Mouse (Mus musculus) heart, embryonic 12.5 days (tissue): ENCODE results near the gene Tex22. TPM values are rescaled to one million over a fixed set of nuclear protein-coding genes. Genes with fewer than 3 reads are reported as not detected.

Experiments
- ATAC-seq: fragments of 200-750 bp; cut with Nextera tagmentation; 2 replicates; pipeline ENCODE4 v1.8.0; 2017; ENCODE audit warnings: moderate TSS enrichment, moderate library complexity; ENCODE audit not compliant: insufficient number of reproducible peaks, low FRiP score
- H3K27ac ChIP-seq: fragments of 300-500 bp; sonication (generic); 2 replicates; pipeline ENCODE4 v1.5.1; 2016; ENCODE audit warnings: mild to moderate bottlenecking, moderate library complexity; ENCODE audit not compliant: poor library complexity, severe bottlenecking
- H3K27me3 ChIP-seq: fragments of 300-500 bp; sonication (generic); replicated peaks from 2 replicates; pipeline ENCODE4 v1.6.1; 2016; ENCODE audit warnings: mild to moderate bottlenecking, moderate library complexity
- H3K36me3 ChIP-seq: fragments of 300-500 bp; sonication (generic); 2 replicates; pipeline ENCODE4 v1.6.1; 2016; ENCODE audit warnings: mild to moderate bottlenecking, moderate library complexity
- H3K4me1 ChIP-seq: fragments of 300-500 bp; sonication (generic); replicated peaks from 2 replicates; pipeline ENCODE4 v1.6.1; 2016; ENCODE audit warnings: mild to moderate bottlenecking
- H3K4me2 ChIP-seq: fragments of 300-500 bp; sonication (generic); 2 replicates; pipeline ENCODE4 v1.6.1; 2016; ENCODE audit warnings: mild to moderate bottlenecking, moderate library complexity
- H3K4me3 ChIP-seq: fragments of 300-500 bp; sonication (generic); 2 replicates; pipeline ENCODE4 v1.5.1; 2016; ENCODE audit warnings: mild to moderate bottlenecking
- H3K9ac ChIP-seq: fragments of 300-500 bp; sonication (generic); 2 replicates; pipeline ENCODE4 v1.6.1; 2016; ENCODE audit warnings: mild to moderate bottlenecking, moderate library complexity
- H3K9me3 ChIP-seq: fragments of 300-500 bp; sonication (generic); replicated peaks from 2 replicates; pipeline ENCODE4 v1.6.1; 2016; ENCODE audit warnings: mild to moderate bottlenecking, moderate library complexity
- WGBS: fragments of 180-500 bp; shearing (Covaris S2); methylation state at CpG from one replicate; pipeline ENCODE4 v1.1.7; 2016; 5-methylcytosine and 5-hydroxymethylcytosine counted together
- polyA plus RNA-seq: library from polyadenylated mRNA; unstranded; fragments of >200 nt; fragmentation: Nextera tagmentation; extraction: Ambion mirVana; gene quantifications from 2 replicates; pipeline ENCODE4 v1.2.1, GENCODE M21; 2016

The Tex22 gene
- polyA plus RNA-seq, 1 experiment from 2014 or later = not detected

DNA sequence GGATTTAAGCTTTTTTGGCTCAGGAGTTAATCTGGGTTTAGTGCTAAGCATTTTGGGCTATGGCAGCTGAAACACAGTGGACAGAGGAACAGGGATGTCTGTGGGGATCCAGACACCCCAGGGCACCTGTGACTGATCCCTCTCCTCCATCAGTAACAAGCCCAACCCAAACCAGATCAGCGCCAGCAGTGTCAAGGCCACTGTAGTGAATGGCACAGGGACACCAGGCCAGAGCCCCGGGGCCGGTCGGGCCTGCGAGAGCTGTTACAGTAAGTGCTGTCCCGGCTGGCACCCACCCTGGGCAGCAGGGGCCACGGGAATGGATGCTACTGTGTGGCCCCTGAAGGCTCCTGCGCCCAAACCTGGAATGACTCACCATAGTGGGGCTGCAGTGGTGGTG is 56.4 kb downstream of the Tex22 start:
- Histone ChIP-seq H3K9ac (no peak overlapping the region), H3K27ac (no peak overlapping the region), H3K4me3 (no peak overlapping the region), H3K9me3 (no peaks in the 10 kb centered on the region), H3K27me3 (no peaks in the 10 kb centered on the region), H3K4me2 (no peak overlapping the region), H3K36me3 (peaks cover 94% of the 10 kb centered on the region), H3K4me1 (peaks cover 44% of the 10 kb centered on the region)
- 96% methylated on average over 8 of the region's 8 CpGs for WGBS
- no peak for ATAC-seq

DNA sequence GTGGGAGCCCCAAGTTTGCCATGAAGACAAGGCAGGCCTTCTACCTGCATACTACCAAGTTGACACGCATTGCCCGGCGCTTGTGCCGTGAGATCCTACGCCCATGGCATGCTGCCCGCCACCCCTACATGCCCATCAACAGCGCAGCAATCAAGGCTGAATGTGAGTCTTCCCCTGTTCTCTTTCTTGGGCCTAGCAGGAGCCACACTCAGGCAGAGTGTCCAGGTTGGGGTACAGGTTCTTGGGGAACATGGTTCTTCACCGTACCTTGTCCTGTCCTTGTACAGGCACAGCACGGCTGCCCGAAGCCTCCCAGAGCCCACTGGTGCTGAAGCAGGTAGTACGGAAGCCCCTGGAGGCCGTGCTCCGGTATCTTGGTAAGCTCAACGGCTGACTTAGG is 57.3 kb downstream of the Tex22 start:
- no peak for ATAC-seq
- peaks cover 53% of the 10 kb centered on the region for H3K4me1 ChIP-seq
- H3K9ac ChIP-seq = peak overlapping the region; percentile 60; the same call in 1 of the 2 replicates
- peak overlapping the region; percentile 91 for H3K27ac ChIP-seq
- no peaks in the 10 kb centered on the region for H3K9me3 ChIP-seq
- no peak overlapping the region for H3K4me2 ChIP-seq
- no peaks in the 10 kb centered on the region for H3K27me3 ChIP-seq
- peaks cover 94% of the 10 kb centered on the region for H3K36me3 ChIP-seq
- no peak overlapping the region for H3K4me3 ChIP-seq
- WGBS = 93% methylated on average over 14 of the region's 14 CpGs

DNA sequence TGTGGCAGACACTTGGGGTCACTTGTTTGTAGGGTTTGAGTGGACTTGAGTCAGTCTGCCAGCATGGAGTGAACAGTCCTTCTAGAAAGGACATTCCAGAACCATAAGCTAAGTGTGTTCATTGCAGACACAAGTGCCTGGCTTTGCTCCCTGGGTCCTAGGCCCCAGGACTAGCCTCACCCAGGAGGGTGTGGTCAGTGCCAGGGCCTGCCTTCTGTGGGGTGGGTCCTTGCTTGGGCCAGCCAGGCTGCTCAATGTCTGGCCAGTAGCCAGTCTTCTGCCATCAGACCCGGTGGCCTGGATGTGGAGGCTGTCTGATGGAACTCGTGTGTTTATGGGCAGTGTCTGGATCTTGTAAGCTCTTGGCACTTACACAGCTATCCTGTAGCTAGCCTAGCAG is 58.3 kb downstream of the Tex22 start:
- Histone ChIP-seq H3K9ac (peak overlapping the region; percentile 60; the same call in 1 of the 2 replicates), H3K27ac (peak overlapping the region; percentile 91), H3K9me3 (no peaks in the 10 kb centered on the region), H3K4me1 (peaks cover 63% of the 10 kb centered on the region), H3K27me3 (no peaks in the 10 kb centered on the region), H3K4me2 (no peak overlapping the region), H3K4me3 (no peak overlapping the region), H3K36me3 (peaks cover 93% of the 10 kb centered on the region)
- ATAC-seq = peak; percentile 89
- 16% methylated on average over 2 of the region's 2 CpGs for WGBS

DNA sequence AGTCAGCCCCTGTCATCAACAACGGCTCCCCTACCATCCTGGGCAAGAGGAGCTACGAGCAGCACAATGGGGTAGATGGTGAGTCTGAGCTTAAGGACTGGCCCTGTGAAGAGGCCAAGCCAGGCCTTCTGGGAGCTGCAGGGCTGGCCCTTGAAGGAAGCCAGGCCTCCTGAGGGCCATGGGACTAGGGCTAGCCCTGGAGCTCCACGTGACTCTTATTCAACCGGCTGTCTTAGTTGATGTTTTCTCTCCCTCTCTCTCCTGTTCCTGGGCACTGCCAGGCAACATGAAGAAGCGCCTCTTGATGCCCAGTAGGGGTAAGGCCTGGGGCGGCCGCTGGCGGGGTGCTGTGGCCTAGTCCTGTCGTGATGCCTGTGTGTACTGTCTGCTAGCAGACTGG is 59.0 kb downstream of the Tex22 start:
- H3K4me3 ChIP-seq = no peak overlapping the region
- H3K27me3 ChIP-seq = no peaks in the 10 kb centered on the region
- H3K4me1 ChIP-seq = peaks cover 70% of the 10 kb centered on the region
- peaks cover 88% of the 10 kb centered on the region for H3K36me3 ChIP-seq
- ATAC-seq = no peak
- H3K9me3 ChIP-seq = no peaks in the 10 kb centered on the region
- WGBS = 71% methylated on average over 9 of the region's 9 CpGs
- peak overlapping the region; percentile 45 for H3K9ac ChIP-seq
- H3K27ac ChIP-seq = peak overlapping the region; percentile 91
- H3K4me2 ChIP-seq = peak overlapping the region; percentile 1; the same call in 1 of the 2 replicates

DNA sequence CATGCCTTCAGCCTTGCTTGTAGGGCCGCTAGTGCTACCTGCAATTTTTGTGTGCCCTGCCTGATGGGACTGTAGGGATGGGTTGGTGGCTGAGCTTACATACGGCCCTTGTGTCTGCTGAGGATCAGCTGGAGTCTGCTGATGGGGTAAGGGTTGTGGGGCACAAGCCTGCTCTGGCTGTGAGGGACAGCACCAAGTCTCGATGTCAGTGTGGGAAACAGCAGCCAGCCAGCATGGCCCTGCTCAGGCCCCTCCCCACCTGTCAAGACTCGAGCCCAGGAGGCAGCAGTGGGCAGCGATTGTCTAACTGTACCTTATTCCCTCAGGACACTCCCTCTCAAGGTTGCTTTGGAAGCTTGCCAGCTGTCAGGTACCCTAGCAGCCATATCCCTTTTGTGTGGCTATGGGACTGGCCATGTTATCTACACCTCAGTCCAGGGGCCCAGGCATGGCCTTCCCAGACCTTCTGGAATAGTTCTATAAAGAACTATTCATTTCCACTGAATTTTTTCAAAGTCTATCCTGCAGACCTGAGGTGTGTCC is 59.6 kb downstream of the Tex22 start:
- H3K4me2 ChIP-seq = no peak overlapping the region
- ATAC-seq = no peak
- H3K4me1 ChIP-seq = peaks cover 76% of the 10 kb centered on the region
- H3K36me3 ChIP-seq = peaks cover 81% of the 10 kb centered on the region
- H3K9me3 ChIP-seq = no peaks in the 10 kb centered on the region
- no peaks in the 10 kb centered on the region for H3K27me3 ChIP-seq
- peak overlapping the region; percentile 45 for H3K9ac ChIP-seq
- H3K4me3 ChIP-seq = no peak overlapping the region
- 69% methylated on average over 5 of the region's 5 CpGs for WGBS
- peak overlapping the region; percentile 91 for H3K27ac ChIP-seq

DNA sequence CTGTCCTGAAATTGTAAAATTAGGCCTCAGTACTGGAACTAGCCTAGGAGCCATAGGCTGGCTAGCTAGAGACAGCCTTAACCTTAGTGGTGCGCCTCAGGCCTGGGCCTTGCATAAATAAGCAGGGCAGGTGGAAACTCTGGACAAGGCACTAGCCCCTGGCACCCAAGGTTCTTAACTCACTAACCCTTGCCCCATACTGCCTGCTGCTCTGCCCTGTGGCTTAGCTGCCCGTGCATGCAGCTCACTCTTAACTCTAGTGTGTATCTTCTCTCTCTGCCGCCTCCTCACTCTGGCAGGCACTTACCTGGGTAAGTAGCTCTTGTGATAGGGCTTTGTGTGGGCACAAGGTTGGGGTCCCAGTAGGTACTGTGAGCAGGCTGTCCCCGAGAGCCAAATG is 60.2 kb downstream of the Tex22 start:
- Histone ChIP-seq H3K4me3 (no peak overlapping the region), H3K36me3 (peaks cover 75% of the 10 kb centered on the region), H3K4me1 (peaks cover 82% of the 10 kb centered on the region), H3K9me3 (no peaks in the 10 kb centered on the region), H3K4me2 (no peak overlapping the region), H3K27me3 (no peaks in the 10 kb centered on the region), H3K27ac (0 out of 2 replicates have a peak overlapping the region, but pooled peaks have one; percentile 12), H3K9ac (peak overlapping the region; percentile 44; the same call in 1 of the 2 replicates)
- 76% methylated on average over 4 of the region's 4 CpGs for WGBS
- ATAC-seq = no peak

DNA sequence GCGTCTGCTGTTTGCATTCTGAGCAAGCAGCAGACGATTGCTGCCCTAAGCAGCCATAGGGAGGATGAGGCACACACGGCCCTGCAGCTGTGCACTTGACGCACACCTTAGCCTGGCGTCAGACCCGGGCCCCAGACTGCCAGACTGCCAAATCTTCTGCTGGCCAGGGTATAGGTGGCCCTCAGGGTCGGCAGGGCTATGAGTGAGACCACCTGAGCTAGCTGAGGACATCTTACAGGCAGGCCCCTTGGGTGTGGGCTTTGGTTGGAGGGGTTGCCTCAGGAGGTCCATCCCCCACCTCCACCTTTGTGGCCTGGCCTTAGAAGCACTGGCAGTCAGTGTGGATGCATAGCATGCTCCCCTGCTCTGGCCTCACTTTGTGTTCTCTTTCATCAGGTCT is 61.1 kb downstream of the Tex22 start:
- H3K4me1 ChIP-seq = peaks cover 86% of the 10 kb centered on the region

DNA sequence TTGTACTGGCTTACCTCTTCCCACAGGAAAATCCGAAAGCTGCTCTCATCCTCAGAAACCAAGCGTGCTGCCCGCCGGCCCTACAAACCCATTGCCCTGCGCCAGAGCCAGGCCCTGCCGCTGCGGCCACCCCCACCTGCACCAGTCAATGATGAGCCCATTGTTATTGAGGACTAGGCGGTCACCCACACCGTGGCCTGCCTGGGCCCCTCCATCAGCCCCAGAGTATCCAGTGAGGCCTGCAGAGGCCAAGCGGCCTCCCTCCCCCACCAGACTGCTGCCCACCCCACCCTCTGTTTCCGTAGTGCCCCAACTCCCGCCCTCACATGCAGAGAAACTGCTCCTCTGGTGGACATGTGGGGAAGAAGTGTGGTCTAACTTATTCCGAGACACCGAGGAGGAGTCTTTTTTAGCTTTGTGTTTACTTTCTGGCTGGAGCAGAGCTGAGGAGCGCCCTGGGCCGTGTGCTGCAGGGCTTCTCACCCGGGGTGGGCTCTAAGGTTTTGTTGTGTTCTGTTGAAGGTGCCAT is 62.3 kb downstream of the Tex22 start:
- H3K9ac ChIP-seq = peak overlapping the region; percentile 19; the same call in 1 of the 2 replicates
- no peaks in the 10 kb centered on the region for H3K27me3 ChIP-seq
- no peaks in the 10 kb centered on the region for H3K9me3 ChIP-seq
- peak overlapping the region; percentile 97 for H3K27ac ChIP-seq
- H3K4me3 ChIP-seq = no peak overlapping the region
- 67% methylated on average over 17 of the region's 17 CpGs for WGBS
- no peak for ATAC-seq
- H3K36me3 ChIP-seq = peaks cover 55% of the 10 kb centered on the region
- H3K4me2 ChIP-seq = no peak overlapping the region
- H3K4me1 ChIP-seq = peaks cover 84% of the 10 kb centered on the region

More for the DNA sequence above, 61.1 kb downstream of the Tex22 start:
- H3K36me3 ChIP-seq = peaks cover 66% of the 10 kb centered on the region
- no peak overlapping the region for H3K27ac ChIP-seq
- WGBS = 80% methylated on average over 7 of the region's 7 CpGs
- H3K9me3 ChIP-seq = no peaks in the 10 kb centered on the region
- ATAC-seq = no peak
- H3K4me3 ChIP-seq = no peak overlapping the region
- peak overlapping the region; percentile 52; the same call in 1 of the 2 replicates for H3K9ac ChIP-seq
- no peaks in the 10 kb centered on the region for H3K27me3 ChIP-seq
- H3K4me2 ChIP-seq = no peak overlapping the region

DNA sequence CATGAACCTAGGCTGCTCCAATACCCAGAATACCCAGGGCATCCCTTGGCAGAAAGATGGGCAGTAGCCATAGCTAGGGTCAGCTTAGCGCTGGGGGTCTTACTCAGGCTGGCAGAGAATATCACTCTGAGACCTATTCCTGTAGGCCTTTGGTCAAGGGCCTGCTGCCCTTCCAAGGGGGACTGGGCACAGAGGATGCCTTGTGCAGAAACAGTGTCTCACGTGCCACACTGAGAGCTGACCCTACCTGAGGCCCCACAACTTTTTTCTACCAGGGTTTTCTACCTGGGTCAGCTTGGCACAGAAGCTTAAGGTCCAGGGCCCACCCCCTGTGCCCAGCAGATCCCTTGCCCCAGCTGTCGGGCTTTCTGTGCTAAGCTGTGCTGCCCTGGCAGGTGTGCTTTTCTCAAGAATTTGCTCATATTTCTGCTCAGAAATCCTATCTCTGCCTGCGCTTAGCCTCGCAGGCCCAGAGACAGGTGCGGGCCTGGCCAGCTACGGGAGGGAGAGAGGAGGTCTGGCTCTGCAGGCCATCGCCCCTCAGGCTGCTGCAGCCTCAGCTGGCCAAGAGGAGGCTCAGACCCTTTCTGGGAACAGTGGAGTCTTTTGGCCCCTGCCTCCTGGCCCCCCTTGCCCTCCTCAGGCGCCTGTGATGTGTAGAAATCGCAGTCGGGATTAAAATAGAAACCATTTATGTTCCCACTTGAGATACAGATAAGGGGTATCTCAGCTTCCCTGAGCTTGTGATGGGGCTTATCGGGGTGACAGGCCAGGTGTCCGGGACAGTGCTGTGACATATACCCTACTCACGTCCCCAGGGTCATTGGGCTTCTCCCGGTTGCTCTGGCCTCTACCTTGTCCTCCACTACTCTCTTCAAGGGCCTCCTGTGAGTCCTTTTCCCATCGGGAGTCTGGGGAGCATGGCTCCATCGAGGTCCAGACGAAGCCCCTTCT is 63.2 kb downstream of the Tex22 start:
- H3K4me3 ChIP-seq = no peak overlapping the region
- ATAC-seq = no peak
- peak overlapping the region; percentile 83 for H3K4me2 ChIP-seq
- peaks cover 78% of the 10 kb centered on the region for H3K4me1 ChIP-seq
- H3K27me3 ChIP-seq = no peaks in the 10 kb centered on the region
- H3K27ac ChIP-seq = peak overlapping the region; percentile 97
- WGBS = 44% methylated on average over 18 of the region's 18 CpGs
- peaks cover 46% of the 10 kb centered on the region for H3K36me3 ChIP-seq
- H3K9ac ChIP-seq = peak overlapping the region; percentile 61
- no peaks in the 10 kb centered on the region for H3K9me3 ChIP-seq

DNA sequence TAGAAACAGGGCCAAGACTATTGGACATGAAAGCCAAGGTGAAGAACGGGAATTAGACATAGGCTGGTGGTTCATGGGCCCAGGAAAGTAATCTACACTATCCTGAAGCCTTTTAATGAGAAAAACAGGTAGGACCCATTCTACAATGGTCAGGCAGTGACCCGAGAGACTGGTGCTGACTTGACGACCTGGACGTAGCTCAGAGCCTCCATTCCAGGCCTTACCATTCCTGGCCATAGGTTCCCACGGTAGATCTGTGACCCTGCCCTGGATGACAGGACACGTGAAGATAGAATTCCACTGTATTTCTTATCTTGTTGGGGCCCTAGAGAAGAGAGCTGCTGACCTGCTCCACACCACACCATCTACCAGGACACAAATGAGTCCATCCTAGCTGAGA is 64.0 kb downstream of the Tex22 start:
- WGBS = 33% methylated on average over 6 of the region's 6 CpGs
- Histone ChIP-seq H3K9me3 (no peaks in the 10 kb centered on the region), H3K4me1 (peaks cover 76% of the 10 kb centered on the region)

More for the DNA sequence above, 64.0 kb downstream of the Tex22 start:
- Histone ChIP-seq H3K27me3 (no peaks in the 10 kb centered on the region), H3K36me3 (peaks cover 46% of the 10 kb centered on the region), H3K4me2 (peak overlapping the region; percentile 83), H3K4me3 (no peak overlapping the region), H3K27ac (peak overlapping the region; percentile 97), H3K9ac (peak overlapping the region; percentile 52; the same call in 1 of the 2 replicates)
- no peak for ATAC-seq
